Mouse (Mus musculus) forelimb bud, embryonic 11.5 days (tissue): ENCODE measurements around the gene Cmklr1.
"Not testable (repeated sequence)": the region's sequence is repeated elsewhere in the genome, so short reads cannot be mapped to it uniquely, and the experiment has no call there.

Experiments used
- DNase-seq: peaks from one replicate; pipeline ENCODE4 v3.0.0-alpha.2; 2012; ENCODE audit warnings: low read depth, low spot score

Cmklr1 gene

GRCm38 (mm10) chr5:113590010-113590640 is 60.1 kb downstream of the Cmklr1 start:
- DNase-seq: no peak

- DNase-seq: not testable (repeated sequence)
Measured at GRCm38 (mm10) chr5:113586458-113586849, 63.8 kb downstream of the Cmklr1 start.

GRCm38 (mm10) chr5:113585619-113586457 is 64.4 kb downstream of the Cmklr1 start:
- not testable (repeated sequence) for DNase-seq

- DNase-seq: peak; percentile 52
Measured at GRCm38 (mm10) chr5:113584439-113584838, 65.8 kb downstream of the Cmklr1 start.

- peak; percentile 48 for DNase-seq
Measured at GRCm38 (mm10) chr5:113583424-113584162, 66.6 kb downstream of the Cmklr1 start.

- no peak for DNase-seq
Measured at GRCm38 (mm10) chr5:113580801-113581200, 69.4 kb downstream of the Cmklr1 start.

- DNase-seq: peak; percentile 54
Measured at GRCm38 (mm10) chr5:113580248-113580647, 70.0 kb downstream of the Cmklr1 start.

- no peak for DNase-seq
Measured at GRCm38 (mm10) chr5:113579128-113579527, 71.1 kb downstream of the Cmklr1 start.

- DNase-seq: no peak
Measured at GRCm38 (mm10) chr5:113578428-113578827, 71.8 kb downstream of the Cmklr1 start.

- no peak for DNase-seq
Measured at GRCm38 (mm10) chr5:113577555-113577954, 72.7 kb downstream of the Cmklr1 start.

- DNase-seq: peak; percentile 51
Measured at GRCm38 (mm10) chr5:113570056-113570717, 80.0 kb downstream of the Cmklr1 start.

GRCm38 (mm10) chr5:113565858-113566257 is 84.4 kb downstream of the Cmklr1 start:
- no peak for DNase-seq

- DNase-seq: no peak
Measured at GRCm38 (mm10) chr5:113565101-113565854, 84.9 kb downstream of the Cmklr1 start.

- no peak for DNase-seq
Measured at GRCm38 (mm10) chr5:113564463-113564862, 85.8 kb downstream of the Cmklr1 start.
